Mouse (Mus musculus) forebrain, embryonic 16.5 days (tissue): ENCODE data around the gene Det1. TPM values are rescaled to one million over a fixed set of nuclear protein-coding genes. Genes with fewer than 3 reads are reported as not detected.

Experiments used
- ATAC-seq: fragments of 200-750 bp; cut with Nextera tagmentation; 2 replicates; pipeline ENCODE4 v1.8.0; 2017; ENCODE audit warnings: mild to moderate bottlenecking, moderate library complexity
- H3K27ac ChIP-seq: fragments of 300-500 bp; sonication (generic); 2 replicates; pipeline ENCODE4 v1.5.1; 2014; ENCODE audit warnings: low read length, control low read depth
- H3K27me3 ChIP-seq: fragments of 300-500 bp; sonication (generic); replicated peaks from 2 replicates; pipeline ENCODE4 v1.6.1; 2014; ENCODE audit warnings: low read length; ENCODE audit not compliant: control insufficient read depth, insufficient read depth
- H3K36me3 ChIP-seq: fragments of 300-500 bp; sonication (generic); 2 replicates; pipeline ENCODE4 v1.6.1; 2014; ENCODE audit not compliant: control insufficient read depth, insufficient read depth
- H3K4me1 ChIP-seq: fragments of 300-500 bp; sonication (generic); replicated peaks from 2 replicates; pipeline ENCODE4 v1.6.1; 2014; ENCODE audit warnings: low read length; ENCODE audit not compliant: control insufficient read depth, insufficient read depth
- H3K4me2 ChIP-seq: fragments of 300-500 bp; sonication (generic); 2 replicates; pipeline ENCODE4 v1.6.1; 2014; ENCODE audit warnings: mild to moderate bottlenecking, low read length, control low read depth
- H3K4me3 ChIP-seq: fragments of 300-500 bp; sonication (generic); replicated peaks from 2 replicates; pipeline ENCODE4 v1.5.1; 2014; ENCODE audit warnings: mild to moderate bottlenecking, low read length, control low read depth
- H3K9ac ChIP-seq: fragments of 300-500 bp; sonication (generic); replicated peaks from 2 replicates; pipeline ENCODE4 v1.6.1; 2014; ENCODE audit warnings: low read depth, low read length, control low read depth
- H3K9me3 ChIP-seq: fragments of 300-500 bp; sonication (generic); 2 replicates; pipeline ENCODE4 v1.6.1; 2016; ENCODE audit warnings: low read length; ENCODE audit not compliant: control insufficient read depth
- WGBS: fragments of 180-500 bp; shearing (Covaris S2); extraction: QIAGEN DNeasy Blood & Tissue Kit; methylation state at CpG from one replicate; pipeline ENCODE4 v1.1.7; 2014; 5-methylcytosine and 5-hydroxymethylcytosine counted together
- polyA plus RNA-seq: library from polyadenylated mRNA; unstranded; fragments of >200 nt; fragmentation: Nextera tagmentation; extraction: Ambion mirVana; gene quantifications from 2 replicates; pipeline ENCODE4 v1.2.1, GENCODE M21; 2015

Gene Det1
- polyA plus RNA-seq, 1 experiment from 2014 or later, result 16.3 TPM

GRCm38 (mm10) chr7:78884139-78884538 is 37.1 kb upstream of the Det1 start:
- Histone ChIP-seq H3K4me1 (peaks cover 55% of the 10 kb centered on the region), H3K4me2 (peak overlapping the region; percentile 84), H3K9me3 (no peaks in the 10 kb centered on the region), H3K9ac (peak overlapping the region; percentile 33), H3K36me3 (0 out of 2 replicates have a peak, but pooled peaks cover 2% of the 10 kb centered on the region), H3K27ac (peak overlapping the region; percentile 72), H3K4me3 (peak overlapping the region; percentile 50), H3K27me3 (no peaks in the 10 kb centered on the region)
- WGBS, result 2% methylated on average over 6 of the region's 6 CpGs
- peak; percentile 67 for ATAC-seq

- Histone ChIP-seq H3K9me3 (no peaks in the 10 kb centered on the region), H3K4me2 (peak overlapping the region; percentile 84), H3K4me1 (peaks cover 55% of the 10 kb centered on the region), H3K36me3 (0 out of 2 replicates have a peak, but pooled peaks cover 2% of the 10 kb centered on the region), H3K27me3 (no peaks in the 10 kb centered on the region), H3K4me3 (peak overlapping the region; percentile 50), H3K27ac (peak overlapping the region; percentile 88), H3K9ac (peak overlapping the region; percentile 68)
- 2% methylated on average over 8 of the region's 8 CpGs for WGBS
- 0 out of 2 replicates have a peak, but pooled peaks have one; percentile 5 for ATAC-seq
Measured at GRCm38 (mm10) chr7:78883726-78884060, 36.6 kb upstream of the Det1 start.

- Histone ChIP-seq H3K4me1 (peaks cover 51% of the 10 kb centered on the region), H3K4me2 (peak overlapping the region; percentile 84), H3K36me3 (no peaks in the 10 kb centered on the region), H3K27me3 (no peaks in the 10 kb centered on the region), H3K27ac (peak overlapping the region; percentile 88), H3K9ac (peak overlapping the region; percentile 68), H3K9me3 (no peaks in the 10 kb centered on the region), H3K4me3 (peak overlapping the region; percentile 50)
- no peak for ATAC-seq
- WGBS, result under 1% methylated on average over 33 of the region's 34 CpGs
Measured at GRCm38 (mm10) chr7:78883016-78883725, 36.1 kb upstream of the Det1 start.

- Histone ChIP-seq H3K4me2 (peak overlapping the region; percentile 84), H3K27me3 (no peaks in the 10 kb centered on the region), H3K4me3 (peak overlapping the region; percentile 50), H3K9ac (peak overlapping the region; percentile 68), H3K9me3 (no peaks in the 10 kb centered on the region), H3K36me3 (no peaks in the 10 kb centered on the region), H3K4me1 (peaks cover 44% of the 10 kb centered on the region), H3K27ac (peak overlapping the region; percentile 88)
- ATAC-seq, result peak; percentile 43
- 0% methylated on average over 23 of the region's 23 CpGs for WGBS
Measured at GRCm38 (mm10) chr7:78882469-78882837, 35.4 kb upstream of the Det1 start.

- peak overlapping the region; percentile 50 for H3K4me3 ChIP-seq
- ATAC-seq, result no peak
- H3K36me3 ChIP-seq, result no peaks in the 10 kb centered on the region
- 9% methylated on average over 16 of the region's 16 CpGs for WGBS
- peak overlapping the region; percentile 88 for H3K27ac ChIP-seq
- no peaks in the 10 kb centered on the region for H3K9me3 ChIP-seq
- H3K9ac ChIP-seq, result peak overlapping the region; percentile 68
- peaks cover 38% of the 10 kb centered on the region for H3K4me1 ChIP-seq
- no peaks in the 10 kb centered on the region for H3K27me3 ChIP-seq
- H3K4me2 ChIP-seq, result peak overlapping the region; percentile 84
Measured at GRCm38 (mm10) chr7:78881607-78882468, 34.8 kb upstream of the Det1 start.

- H3K9me3 ChIP-seq, result no peaks in the 10 kb centered on the region
- H3K4me1 ChIP-seq, result no peaks in the 10 kb centered on the region
- no peaks in the 10 kb centered on the region for H3K36me3 ChIP-seq
- 75% methylated on average over 5 of the region's 5 CpGs for WGBS
- no peak overlapping the region for H3K9ac ChIP-seq
- no peak overlapping the region for H3K4me2 ChIP-seq
- H3K4me3 ChIP-seq, result no peak overlapping the region
- ATAC-seq, result no peak
- no peak overlapping the region for H3K27ac ChIP-seq
- H3K27me3 ChIP-seq, result no peaks in the 10 kb centered on the region
Measured at GRCm38 (mm10) chr7:78872831-78873230, 25.8 kb upstream of the Det1 start.

GRCm38 (mm10) chr7:78872366-78872765 is 25.3 kb upstream of the Det1 start:
- Histone ChIP-seq H3K4me2 (no peak overlapping the region), H3K4me3 (no peak overlapping the region), H3K4me1 (no peaks in the 10 kb centered on the region), H3K36me3 (no peaks in the 10 kb centered on the region), H3K9ac (no peak overlapping the region), H3K27me3 (no peaks in the 10 kb centered on the region), H3K9me3 (no peaks in the 10 kb centered on the region), H3K27ac (no peak overlapping the region)
- WGBS, result 81% methylated on average over 6 of the region's 6 CpGs
- no peak for ATAC-seq

GRCm38 (mm10) chr7:78868731-78869130 is 21.7 kb upstream of the Det1 start:
- Histone ChIP-seq H3K27ac (no peak overlapping the region), H3K4me2 (no peak overlapping the region), H3K4me3 (no peak overlapping the region), H3K4me1 (no peaks in the 10 kb centered on the region), H3K9ac (no peak overlapping the region), H3K36me3 (no peaks in the 10 kb centered on the region), H3K27me3 (no peaks in the 10 kb centered on the region), H3K9me3 (no peaks in the 10 kb centered on the region)
- no peak for ATAC-seq
- 81% methylated on average over 5 of the region's 5 CpGs for WGBS

- H3K27me3 ChIP-seq, result no peaks in the 10 kb centered on the region
- H3K9me3 ChIP-seq, result no peaks in the 10 kb centered on the region
- no peak overlapping the region for H3K4me3 ChIP-seq
- H3K9ac ChIP-seq, result no peak overlapping the region
- WGBS, result 72% methylated on average over 12 of the region's 12 CpGs
- no peak for ATAC-seq
- no peak overlapping the region for H3K4me2 ChIP-seq
- H3K27ac ChIP-seq, result no peak overlapping the region
- no peaks in the 10 kb centered on the region for H3K4me1 ChIP-seq
- H3K36me3 ChIP-seq, result no peaks in the 10 kb centered on the region
Measured at GRCm38 (mm10) chr7:78865212-78865949, 18.3 kb upstream of the Det1 start.
